Mouse (Mus musculus) T-helper 1 cell (primary cell): ENCODE measurements around the gene Dnah10.
"Not testable (repeated sequence)": the region's sequence is repeated elsewhere in the genome, so short reads cannot be mapped to it uniquely, and the experiment has no call there.

Experiments
- in situ Hi-C: fragments of 300-600 bp; cut with MboI, MseI; formaldehyde crosslinking; loops from one replicate; pipeline ENCODE4 v1.15.1; 2025; ENCODE audit warnings: high pct_unique_total_duplicates

Dnah10 gene

GRCm38 (mm10) chr5:124724997-124725396 is at the start of gene Dnah10:
Dnah10 (plus strand) TSS chr5:124725085.
- in situ Hi-C loops = loop anchor here (5.0 to 25.0 kb wide), 2 partner anchors 123 to 563 kb away; no protein-coding TSS in a partner anchor

- in situ Hi-C loops = loop anchor here (5.0 to 10.0 kb wide), 2 partner anchors 66 to 349 kb away; partner anchors contain the start of gene Cdk2ap1
Observed at GRCm38 (mm10) chr5:124713741-124714140, 11.1 kb upstream of the Dnah10 start.

- in situ Hi-C loops = loop anchor here (5.0 to 10.0 kb wide), 2 partner anchors 213 to 350 kb away; partner anchors contain the start of gene Cdk2ap1
Observed at GRCm38 (mm10) chr5:124715135-124715534, 9.8 kb upstream of the Dnah10 start.

GRCm38 (mm10) chr5:124717969-124718368 is 6.9 kb upstream of the Dnah10 start:
- in situ Hi-C loops = loop anchor here (5.0 to 10.0 kb wide), 2 partner anchors 216 to 353 kb away; partner anchors contain the start of gene Cdk2ap1

- in situ Hi-C loops = loop anchor here (5.0 to 10.0 kb wide), 2 partner anchors 216 to 354 kb away; partner anchors contain the start of gene Cdk2ap1
Observed at GRCm38 (mm10) chr5:124718396-124718795, 6.5 kb upstream of the Dnah10 start.

- in situ Hi-C loops = no loop called here
Observed at GRCm38 (mm10) chr5:124723125-124723524, 1.8 kb upstream of the Dnah10 start.

- in situ Hi-C loops = loop anchor here (5.0 to 25.0 kb wide), 2 partner anchors 127 to 567 kb away; no protein-coding TSS in a partner anchor
Observed at GRCm38 (mm10) chr5:124729662-124730206, 4.8 kb downstream of the Dnah10 start.

GRCm38 (mm10) chr5:124733961-124734360 is 9.1 kb downstream of the Dnah10 start:
- in situ Hi-C loops = loop anchor here (25.0 kb wide), 1 partner anchor 572 kb away; no protein-coding TSS in a partner anchor

GRCm38 (mm10) chr5:124741898-124742599 is 17.2 kb downstream of the Dnah10 start:
- in situ Hi-C loops = loop anchor here (25.0 kb wide), 1 partner anchor 580 kb away; no protein-coding TSS in a partner anchor

- in situ Hi-C loops = loop anchor here (25.0 kb wide), 1 partner anchor 582 kb away; no protein-coding TSS in a partner anchor
Observed at GRCm38 (mm10) chr5:124743841-124744240, 19.0 kb downstream of the Dnah10 start.

- in situ Hi-C loops = loop anchor here (25.0 kb wide), 1 partner anchor 584 kb away; no protein-coding TSS in a partner anchor
Observed at GRCm38 (mm10) chr5:124746220-124746619, 21.3 kb downstream of the Dnah10 start.

- in situ Hi-C loops = loop anchor here (25.0 kb wide), 1 partner anchor 586 kb away; no protein-coding TSS in a partner anchor
Observed at GRCm38 (mm10) chr5:124748296-124748695, 23.4 kb downstream of the Dnah10 start.

- in situ Hi-C loops = no loop called here
Observed at GRCm38 (mm10) chr5:124751656-124752055, 26.8 kb downstream of the Dnah10 start.

- in situ Hi-C loops = no loop called here
Observed at GRCm38 (mm10) chr5:124761011-124761410, 36.1 kb downstream of the Dnah10 start.

- in situ Hi-C loops = no loop called here
Observed at GRCm38 (mm10) chr5:124761787-124762186, 36.9 kb downstream of the Dnah10 start.

GRCm38 (mm10) chr5:124774552-124774951 is 49.7 kb downstream of the Dnah10 start:
- in situ Hi-C loops = no loop called here

GRCm38 (mm10) chr5:124776289-124776688 is 51.4 kb downstream of the Dnah10 start:
- in situ Hi-C loops = not testable (repeated sequence)

- in situ Hi-C loops = no loop called here
Observed at GRCm38 (mm10) chr5:124777178-124777709, 52.4 kb downstream of the Dnah10 start.

- in situ Hi-C loops = no loop called here
Observed at GRCm38 (mm10) chr5:124779926-124780325, 55.0 kb downstream of the Dnah10 start.

- in situ Hi-C loops = no loop called here
Observed at GRCm38 (mm10) chr5:124781696-124782095, 56.8 kb downstream of the Dnah10 start.

- in situ Hi-C loops = no loop called here
Observed at GRCm38 (mm10) chr5:124785650-124786049, 60.8 kb downstream of the Dnah10 start.

- in situ Hi-C loops = no loop called here
Observed at GRCm38 (mm10) chr5:124792112-124792511, 67.2 kb downstream of the Dnah10 start.
